Mouse (Mus musculus) liver, adult 2 months (tissue): ENCODE measurements at regions not wholly inside any gene's neighbourhood (a gene's known extent, or its start where the extent isn't known, plus 50 kb on each side); places are given as distances from the start of the nearest gene placed in this dataset.

ENCODE experiments used
- CTCF ChIP-seq: fragments of 200-500 bp; IDR thresholded peaks from 2 replicates; pipeline ENCODE4 v1.5.1; 2011; ENCODE audit warnings: low read depth, low read length, control low read depth
- POLR2A ChIP-seq: fragments of 200-500 bp; IDR thresholded peaks from 2 replicates; pipeline ENCODE4 v1.6.1; 2011; ENCODE audit warnings: low read length, control low read depth; ENCODE audit not compliant: insufficient read depth; ENCODE audit errors: extremely low read depth

DNA sequence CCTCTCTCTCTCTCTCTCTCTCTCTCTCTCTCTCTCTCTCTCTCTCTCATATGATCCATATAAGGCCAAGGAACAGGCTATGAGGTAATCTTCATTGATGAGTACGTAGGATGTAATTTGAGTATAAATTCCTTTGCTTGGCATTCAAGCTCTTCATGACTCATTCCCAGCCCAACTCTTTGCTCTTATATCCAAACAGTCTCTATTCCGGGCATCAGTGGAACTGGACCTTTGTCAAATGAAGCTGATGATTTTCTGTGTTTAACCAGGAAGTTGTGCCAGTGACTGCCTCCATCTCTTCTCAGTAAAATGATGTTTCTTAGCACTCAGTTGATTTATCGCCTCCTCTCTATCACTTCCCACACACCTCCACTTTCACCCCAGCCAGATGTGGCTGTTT, 132.4 kb upstream of the Nmur2 start:
- no peak for TF ChIP-seq POLR2A
- no peak for TF ChIP-seq CTCF
